Mouse (Mus musculus) erythroid progenitor cell, adult 5-6 weeks (primary cell): ENCODE measurements around the gene Nfib. TPM values are rescaled to one million over a fixed set of nuclear protein-coding genes. Genes with fewer than 3 reads are reported as not detected.

Source experiments
- total RNA-seq, 2 experiments: library from RNA; stranded (forward) in 1 of 2; stranded (reverse) in 1 of 2; fragments of 150-400 nt in 1 of 2; fragments of 186-747, 209-891 nt in 1 of 2; gene quantifications; 2 replicates each; pipeline versions ENCODE4 v1.2.3 to v1.2.4; 2015 to 2017; ENCODE audit warnings: low replicate concordance in 2 of 2

Gene Nfib
- total RNA-seq, 2 experiments from 2014 or later, result 1.3 TPM; not detected in 1

Other genes with a start within 250 kb of the Nfib start
- 3.6 and 4.6 TPM in 2 replicates for gene Zdhhc21, start 154.2 kb upstream of the Nfib start, total RNA-seq (2015; ENCODE audit: low replicate concordance)
- 0.23 and 1.7 TPM in 2 replicates for gene Zdhhc21, start 154.2 kb upstream of the Nfib start, total RNA-seq (2017; ENCODE audit: low replicate concordance)
- not detected in 2 replicates for gene Cer1, start 179.4 kb upstream of the Nfib start, total RNA-seq (2015; ENCODE audit: low replicate concordance)
- not detected in 2 replicates for gene Cer1, start 179.4 kb upstream of the Nfib start, total RNA-seq (2017; ENCODE audit: low replicate concordance)